Mouse (Mus musculus): ENCODE results near the gene Dusp11. TPM values are rescaled to one million over a fixed set of nuclear protein-coding genes. Genes with fewer than 3 reads are reported as not detected.
"Not testable (repeated sequence)": the region's sequence is repeated elsewhere in the genome, so short reads cannot be mapped to it uniquely, and the experiment has no call there.

The Dusp11 gene
- 10 to 100 TPM; 63.3 to 64.3 TPM for total RNA-seq (2021)
- long read RNA-seq, experiment 1, full-length matches to known transcripts = 14 of 28 reads
- long read RNA-seq, experiment 1, partial matches to known transcripts = 1 of 28 reads
- long read RNA-seq, experiment 1, other reads (novel, unspliced or antisense) = 13 of 28 reads
- long read RNA-seq, experiment 2, full-length matches to known transcripts = 11 of 14 reads
- long read RNA-seq, experiment 2, partial matches to known transcripts = 0 of 14 reads
- long read RNA-seq, experiment 2, other reads (novel, unspliced or antisense) = 3 of 14 reads

DNA sequence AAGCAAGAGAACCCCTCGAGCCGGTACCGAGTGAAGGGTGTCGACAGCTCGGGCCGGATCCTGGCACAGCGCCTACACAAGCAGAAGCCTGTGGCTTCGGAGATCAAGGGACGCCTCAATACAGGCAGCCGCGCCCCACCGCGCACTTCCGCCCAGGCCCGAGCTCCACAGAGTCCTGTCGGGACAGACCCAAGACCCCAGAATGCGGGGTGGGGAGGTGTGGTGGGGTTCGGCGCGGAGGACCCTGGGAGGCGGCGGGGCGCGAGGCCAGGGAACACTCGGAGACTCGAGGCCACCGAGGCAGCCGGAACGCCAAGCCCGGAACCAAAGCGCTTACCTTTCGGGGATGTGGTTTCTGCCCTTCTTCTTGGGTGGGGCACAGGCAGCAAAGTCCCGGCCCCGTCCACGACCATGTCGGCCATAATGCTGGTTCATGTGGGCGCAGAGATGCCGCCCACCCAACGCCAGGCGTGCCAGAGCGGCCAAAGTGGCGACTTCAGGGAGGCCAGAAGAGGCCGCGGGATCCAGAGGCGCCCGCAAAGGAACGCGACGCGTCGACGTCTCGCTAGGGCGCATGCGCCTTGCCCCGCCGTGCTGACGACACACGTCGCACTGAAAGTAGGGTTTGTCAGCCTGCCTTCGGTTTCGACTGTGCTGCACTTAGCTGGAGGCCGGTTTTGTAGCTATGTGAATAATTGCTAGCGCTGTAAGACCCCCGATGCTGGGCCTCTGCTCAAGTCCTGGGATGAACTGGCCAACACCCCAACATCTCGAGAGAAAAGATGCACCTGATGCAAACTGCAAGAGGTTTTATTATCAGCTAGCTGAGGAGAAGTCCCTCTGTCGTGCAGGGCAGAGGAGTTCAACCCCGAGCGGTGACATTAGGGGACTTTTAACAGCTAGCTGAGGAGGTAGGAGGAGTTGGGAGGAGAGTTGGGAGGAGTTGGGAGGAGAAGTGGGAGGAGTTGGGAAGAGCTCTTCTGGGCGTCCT is at the start of gene Dusp11:
TSS of gene Dusp11 (minus strand) at position 567 of the 991 bp plus-strand sequence.
- DNase-seq = peak; percentile 94 to 95
- intact Hi-C loops (cut with DNase I) = loop anchor here (2.0 to 5.0 kb wide), 2 partner anchors 25 to 46 kb away; no protein-coding TSS in a partner anchor

GRCm38 (mm10) chr6:86009980-86010379 is 48.5 kb upstream of the Dusp11 start:
- intact Hi-C loops (cut with DNase I) = loop anchor here (2.0 to 5.0 kb wide), 3 partner anchors 48 to 173 kb away; partner anchors contain the start of gene Dusp11
- peak; percentile 45 to 62 for DNase-seq

- intact Hi-C loops (cut with DNase I) = loop anchor here (5.0 kb wide), 2 partner anchors 42 to 167 kb away; partner anchors contain the start of gene Dusp11
- peak; percentile 70 to 79 for DNase-seq
These were observed 43.0 kb upstream of the Dusp11 start for GRCm38 (mm10) chr6:86004271-86005148.

DNA sequence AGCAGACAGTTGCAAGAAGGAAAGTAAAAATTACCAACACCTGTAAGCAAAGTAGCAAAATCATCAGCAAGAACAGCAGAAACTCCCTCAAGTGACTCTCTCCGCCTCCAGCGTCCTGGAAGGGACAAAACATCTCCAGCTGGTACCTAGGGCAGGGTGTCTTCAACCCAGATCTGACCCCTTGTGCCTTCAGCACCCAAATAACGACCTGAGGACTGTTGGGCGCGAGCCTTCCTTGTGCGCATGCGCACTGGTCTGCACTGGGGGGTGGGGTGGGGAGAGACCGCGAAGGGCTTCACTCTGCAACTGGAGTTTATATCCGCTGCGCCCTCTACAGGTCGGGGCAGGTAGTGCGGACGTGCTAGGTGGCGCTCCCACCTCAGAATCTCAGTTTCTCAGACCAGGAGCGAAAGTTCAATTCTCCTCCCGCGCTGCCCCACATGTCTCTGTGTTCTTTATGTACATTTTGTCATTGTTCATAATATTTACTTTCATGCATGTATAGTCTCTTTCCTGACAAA is 42.0 kb upstream of the Dusp11 start:
- intact Hi-C loops (cut with DNase I) = no loop called here
- DNase-seq = peak; percentile 13 to 30

GRCm38 (mm10) chr6:85990774-85991173 is 29.3 kb upstream of the Dusp11 start:
- intact Hi-C loops (cut with DNase I); DNase-seq: not testable (repeated sequence)

DNA sequence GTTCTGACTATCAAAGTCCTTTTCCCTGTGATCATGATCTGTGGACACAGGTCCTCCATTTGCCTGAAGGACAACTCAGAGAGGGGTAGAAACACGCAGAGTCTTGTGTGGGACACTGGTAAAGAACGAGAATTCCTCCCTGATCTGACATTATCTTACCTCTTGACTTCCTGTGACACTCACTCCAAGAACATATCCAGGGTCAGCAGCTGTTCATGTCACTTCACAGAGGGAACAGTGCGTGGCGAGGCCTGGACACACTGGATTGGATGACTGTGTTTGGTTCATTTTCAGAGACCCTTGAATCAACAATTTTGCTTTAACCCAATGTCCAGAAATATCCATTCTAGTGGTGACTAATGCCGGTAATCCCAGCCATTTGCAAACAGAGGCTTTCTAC is 28.1 kb upstream of the Dusp11 start:
- DNase-seq; intact Hi-C loops (cut with DNase I): not testable (repeated sequence)

GRCm38 (mm10) chr6:85984351-85984750 is 22.9 kb upstream of the Dusp11 start:
- no peak for DNase-seq
- intact Hi-C loops (cut with DNase I) = no loop called here

- intact Hi-C loops (cut with DNase I); DNase-seq: not testable (repeated sequence)
These were observed 17.3 kb upstream of the Dusp11 start for GRCm38 (mm10) chr6:85978736-85979135.

GRCm38 (mm10) chr6:85976242-85976641 is 14.8 kb upstream of the Dusp11 start:
- DNase-seq = no peak
- intact Hi-C loops (cut with DNase I) = no loop called here

DNA sequence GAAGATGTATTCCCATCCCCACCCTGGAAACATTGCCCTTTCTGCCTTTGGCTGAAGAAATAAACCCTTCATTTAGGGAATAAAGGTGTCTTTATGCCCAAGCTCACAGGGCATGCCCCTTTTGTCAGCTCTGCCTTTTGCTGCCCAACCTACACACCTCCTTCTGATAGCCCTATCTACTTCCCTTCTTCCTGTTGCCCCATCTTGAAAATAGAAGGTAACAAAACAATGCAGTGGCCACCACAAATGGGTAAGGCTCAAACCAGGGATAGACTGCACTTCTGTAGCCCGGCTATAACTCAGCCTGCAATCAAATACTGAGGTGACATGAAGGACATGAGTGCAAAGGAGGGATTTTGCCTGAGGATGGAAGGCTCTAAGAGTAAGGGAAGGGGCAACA is 14.3 kb upstream of the Dusp11 start:
- intact Hi-C loops (cut with DNase I) = no loop called here
- no peak for DNase-seq

GRCm38 (mm10) chr6:85974941-85975617 is 13.6 kb upstream of the Dusp11 start:
- no peak for DNase-seq
- intact Hi-C loops (cut with DNase I) = no loop called here

- intact Hi-C loops (cut with DNase I) = no loop called here
- no peak for DNase-seq
These were observed 11.9 kb upstream of the Dusp11 start for GRCm38 (mm10) chr6:85973336-85973735.

GRCm38 (mm10) chr6:85972699-85973098 is 11.2 kb upstream of the Dusp11 start:
- intact Hi-C loops (cut with DNase I) = no loop called here
- DNase-seq = no peak

DNA sequence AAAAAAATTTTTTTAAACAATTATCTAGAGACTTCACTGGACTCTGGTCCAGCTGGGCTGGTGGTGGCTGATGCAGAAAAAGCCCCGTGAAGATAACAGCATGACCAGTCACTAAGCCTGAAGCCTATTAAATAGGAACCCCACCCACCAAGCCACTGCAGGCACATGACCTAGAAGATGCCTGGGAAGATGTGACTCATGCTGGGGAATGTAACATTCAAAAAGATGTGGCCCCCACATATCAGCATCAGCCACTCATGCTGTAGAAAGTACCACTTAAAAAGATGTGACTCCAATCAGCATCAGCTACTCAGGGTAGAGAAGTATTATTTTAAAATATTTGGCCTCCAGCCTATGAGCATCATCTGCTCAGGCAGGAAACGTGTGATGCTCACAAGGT is 8.4 kb upstream of the Dusp11 start:
- intact Hi-C loops (cut with DNase I) = no loop called here
- DNase-seq = no peak

DNA sequence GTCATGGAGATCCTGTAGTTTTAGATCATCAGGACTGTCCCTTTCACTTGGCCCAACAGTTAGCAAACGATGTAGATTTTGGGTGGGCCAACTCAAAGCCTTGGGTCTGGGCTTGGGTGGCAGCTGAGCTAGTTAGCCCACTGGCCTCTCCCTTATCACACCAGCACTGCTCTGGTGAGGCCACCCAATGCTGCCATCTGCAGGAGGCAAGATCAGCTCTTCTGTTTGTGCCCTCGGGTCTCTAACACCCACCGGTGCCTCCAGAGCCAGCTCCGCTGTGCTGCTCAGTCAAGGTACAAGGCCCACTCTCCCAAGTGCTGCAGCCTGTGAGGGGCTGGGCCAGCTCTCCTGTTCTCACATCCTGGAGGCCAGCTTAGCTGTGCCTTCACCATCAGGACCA is 5.2 kb upstream of the Dusp11 start:
- intact Hi-C loops (cut with DNase I) = no loop called here
- peak in 1 of 2 experiments; percentile 8 for DNase-seq

DNA sequence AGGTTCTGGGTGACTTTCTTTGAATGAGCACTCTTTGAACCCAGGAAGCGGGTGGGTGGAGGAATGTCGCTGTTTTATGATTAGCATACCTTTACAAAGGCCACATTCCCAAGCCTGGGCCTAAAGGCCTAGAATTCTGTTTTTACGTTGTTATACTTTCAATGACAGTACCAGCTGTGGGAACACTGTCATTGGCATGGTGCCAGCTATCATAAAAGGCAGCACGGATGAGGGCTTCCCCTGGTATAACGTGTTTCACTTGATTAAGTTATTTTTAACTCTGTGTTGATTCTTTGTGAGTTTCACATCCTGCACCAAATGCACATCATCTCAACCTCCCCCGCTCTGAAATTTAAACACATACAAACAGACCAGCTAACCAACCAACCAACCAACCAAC is 4.6 kb upstream of the Dusp11 start:
- peak in 1 of 2 experiments; percentile 37 for DNase-seq
- intact Hi-C loops (cut with DNase I) = not testable (repeated sequence)

GRCm38 (mm10) chr6:85957581-85957980 is 3.9 kb downstream of the Dusp11 start:
- DNase-seq = no peak
- intact Hi-C loops (cut with DNase I) = no loop called here

GRCm38 (mm10) chr6:85948549-85948948 is 12.9 kb downstream of the Dusp11 start:
- intact Hi-C loops (cut with DNase I) = no loop called here
- no peak for DNase-seq

- DNase-seq = no peak
- intact Hi-C loops (cut with DNase I) = no loop called here
These were observed 19.0 kb downstream of the Dusp11 start for GRCm38 (mm10) chr6:85942469-85942868.
